Mouse (Mus musculus) MEL-GATA-1-ER (cell line): ENCODE measurements around the gene Bpgm.

Source experiments
- DNase-seq: peaks from one replicate; pipeline ENCODE4 v3.0.0-alpha.2; 2012; ENCODE audit warnings: low read depth; ENCODE audit errors: extremely low read depth

Gene Bpgm

DNA sequence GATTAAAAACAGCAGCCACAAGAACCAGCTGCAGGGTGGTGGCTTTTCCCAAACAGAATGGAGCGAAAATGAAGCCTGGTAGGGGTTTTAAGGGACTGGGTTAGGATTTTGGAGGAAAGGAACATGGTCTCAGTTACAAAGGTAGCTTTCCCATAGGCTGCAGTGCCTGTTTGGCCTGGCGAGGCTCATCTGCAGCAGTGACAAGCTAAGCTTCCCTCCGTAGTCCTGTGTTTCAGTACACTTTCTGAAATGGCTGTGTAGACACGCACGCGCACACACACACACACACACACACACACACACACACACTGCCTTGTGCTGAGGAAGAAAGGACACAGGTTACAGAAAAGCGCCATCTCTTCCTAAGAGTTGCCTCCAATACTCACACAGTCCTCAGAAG, 7.8 kb downstream of the Bpgm start:
- no peak for DNase-seq

DNA sequence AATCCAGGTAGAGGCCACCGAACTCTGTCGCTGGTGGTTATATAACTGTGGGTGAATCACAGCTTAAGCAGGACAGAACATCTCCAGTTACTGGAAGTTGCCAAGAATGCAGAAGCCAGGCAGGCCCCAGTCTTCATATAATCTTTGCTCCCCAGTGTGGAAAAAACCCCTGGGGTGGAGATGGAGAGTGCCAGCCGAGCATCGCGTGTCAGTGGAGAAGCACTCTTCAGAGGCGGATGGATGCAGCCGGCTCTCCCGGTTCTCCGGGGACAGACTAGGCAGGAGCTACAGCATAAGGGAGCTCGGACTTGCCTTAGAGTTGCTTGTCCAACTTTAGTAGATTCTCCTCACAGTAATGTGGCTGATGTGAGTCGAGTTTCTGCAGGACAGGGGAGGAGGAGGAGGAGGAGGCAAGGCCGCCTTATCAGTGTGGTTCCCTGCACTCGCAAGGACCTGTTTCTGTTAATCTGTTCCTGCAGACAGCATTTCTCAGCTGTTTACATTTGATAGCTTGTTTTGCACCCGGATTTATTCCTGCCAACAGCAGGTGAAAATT, 10.1 kb downstream of the Bpgm start:
- DNase-seq = no peak

- no peak for DNase-seq
These were observed 17.5 kb downstream of the Bpgm start for GRCm38 (mm10) chr6:34493327-34494095.

- DNase-seq = no peak
These were observed 19.1 kb downstream of the Bpgm start for GRCm38 (mm10) chr6:34495140-34495551.

DNA sequence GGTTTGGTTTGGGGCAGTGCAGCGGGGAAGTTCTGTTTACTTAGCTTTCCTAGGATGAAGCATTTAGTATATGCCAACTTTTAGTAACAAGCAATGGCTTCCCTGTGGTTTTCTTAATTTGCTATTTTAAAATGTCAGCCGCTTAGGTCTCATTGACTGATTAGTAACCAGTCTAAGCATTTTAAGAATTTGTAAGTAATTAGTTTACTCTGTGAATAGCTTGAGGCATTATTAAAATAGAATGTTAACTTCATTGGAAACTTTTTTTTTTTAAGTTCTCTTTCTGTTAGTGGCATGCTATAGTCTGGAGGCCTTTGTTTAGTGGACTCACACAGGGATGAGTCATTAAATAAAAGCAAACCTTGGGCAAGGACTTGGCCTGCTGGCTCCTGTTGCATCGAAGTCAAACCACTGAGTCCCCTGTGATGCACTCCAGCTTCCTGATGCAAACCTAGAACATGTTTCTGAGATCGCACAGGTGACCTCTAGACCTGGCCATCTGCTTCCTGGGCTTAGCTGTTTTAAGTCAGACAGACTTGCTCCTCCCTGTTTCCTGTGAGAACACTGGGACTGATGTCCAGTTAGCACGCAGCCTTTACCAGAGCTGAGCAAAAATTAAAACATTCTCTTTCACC, 22.1 kb downstream of the Bpgm start:
- DNase-seq = no peak

GRCm38 (mm10) chr6:34502291-34502690, 26.3 kb downstream of the Bpgm start:
- no peak for DNase-seq

- no peak for DNase-seq
These were observed 29.9 kb downstream of the Bpgm start for GRCm38 (mm10) chr6:34505957-34506356.

DNA sequence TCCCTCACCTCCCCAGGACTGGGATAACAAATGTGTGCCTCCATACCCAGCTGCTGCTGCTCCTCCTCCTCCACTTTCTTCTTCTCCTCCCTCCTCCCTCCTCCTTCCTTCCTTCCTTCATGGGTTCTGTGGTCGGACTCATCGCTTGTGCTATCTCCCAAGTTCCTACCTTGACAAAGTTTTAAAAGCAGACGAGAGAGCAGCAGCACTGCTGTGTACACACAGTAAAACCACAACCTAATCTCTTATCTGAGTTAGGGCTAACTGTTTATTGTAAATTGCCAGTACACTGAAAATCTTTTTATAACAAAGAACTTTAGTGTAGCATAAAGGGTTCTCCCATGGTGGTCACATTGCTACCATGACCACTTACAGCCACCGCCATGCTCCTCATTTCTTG, 31.6 kb downstream of the Bpgm start:
- DNase-seq = no peak

GRCm38 (mm10) chr6:34508016-34508415, 32.0 kb downstream of the Bpgm start:
- DNase-seq = no peak

DNA sequence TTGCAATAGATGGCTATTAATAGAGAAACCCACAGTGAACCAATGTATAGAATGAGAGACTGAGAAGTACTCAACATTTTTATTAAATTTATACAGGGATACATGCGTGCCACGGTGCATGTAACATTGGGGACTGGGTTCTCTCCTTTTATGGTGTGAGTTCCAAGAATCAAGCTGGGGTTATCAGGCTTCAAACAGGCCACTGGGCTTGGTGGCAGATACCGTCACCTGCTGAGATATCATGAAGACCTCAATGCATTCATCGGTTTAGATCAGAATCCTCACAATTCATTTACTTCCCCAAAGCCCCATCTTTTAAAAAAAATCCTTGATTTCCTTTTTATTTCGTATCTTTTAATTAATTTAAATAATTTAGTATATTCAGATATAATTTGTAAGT, 34.3 kb downstream of the Bpgm start:
- no peak for DNase-seq

- DNase-seq = no peak
These were observed 35.4 kb downstream of the Bpgm start for GRCm38 (mm10) chr6:34511410-34511809.

- no peak for DNase-seq
These were observed 36.7 kb downstream of the Bpgm start for GRCm38 (mm10) chr6:34512741-34513140.

DNA sequence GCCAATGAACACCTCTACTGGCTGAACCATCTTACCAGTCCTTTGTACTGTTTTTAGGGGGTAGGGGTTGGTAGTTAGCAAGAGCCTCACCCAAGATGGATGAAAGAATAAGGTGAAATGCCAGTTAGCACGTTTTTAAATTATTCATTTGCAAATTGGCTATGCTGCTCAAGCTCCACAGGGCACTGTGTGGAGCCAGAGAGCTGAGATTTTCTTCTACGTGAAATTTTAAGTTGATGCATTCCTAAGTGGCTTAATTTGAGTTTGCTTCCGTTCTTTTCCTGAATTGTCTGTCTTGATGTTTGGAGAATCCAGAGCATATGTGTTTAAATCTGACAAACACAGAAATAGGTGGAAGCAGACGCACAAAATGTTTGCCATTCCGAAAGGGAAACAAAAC, 38.6 kb downstream of the Bpgm start:
- DNase-seq = no peak

GRCm38 (mm10) chr6:34515098-34515782, 39.2 kb downstream of the Bpgm start:
- DNase-seq = no peak

DNA sequence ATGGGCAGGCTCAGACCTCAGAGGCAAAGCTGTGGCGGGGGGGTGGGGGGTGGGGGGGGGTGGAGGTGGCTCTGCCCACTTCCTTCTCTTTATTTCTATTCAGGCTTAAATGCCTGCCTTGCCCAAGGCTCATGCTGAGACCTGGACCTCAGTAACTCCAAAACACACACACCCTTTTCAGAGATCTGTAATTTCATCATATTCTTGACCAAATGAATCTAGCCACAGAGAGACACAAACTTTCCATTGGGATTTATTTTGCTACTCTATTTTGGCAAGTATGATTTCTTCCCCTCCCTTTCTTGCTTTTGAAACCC, 39.7 kb downstream of the Bpgm start:
- no peak for DNase-seq

GRCm38 (mm10) chr6:34517750-34518149, 41.7 kb downstream of the Bpgm start:
- peak; percentile 53 for DNase-seq

DNA sequence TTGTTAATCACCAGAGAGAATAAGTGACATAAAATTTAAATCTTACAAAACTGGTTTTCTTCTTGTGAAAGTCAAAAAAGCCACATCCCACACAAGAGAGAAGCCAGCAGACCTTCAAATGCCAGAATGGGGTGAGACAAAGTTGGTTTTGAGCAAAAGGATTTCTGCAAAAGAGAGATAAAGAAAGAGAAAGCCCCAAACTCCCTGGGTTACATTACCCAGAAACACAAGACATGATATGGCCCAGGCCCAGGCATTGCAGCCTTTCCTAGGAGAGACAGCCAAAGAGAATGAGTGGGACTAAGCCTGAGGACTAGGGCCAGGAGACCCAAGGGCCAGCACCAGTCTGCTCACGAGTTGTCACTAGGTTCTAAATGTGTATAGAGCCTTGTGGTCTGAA, 43.1 kb downstream of the Bpgm start:
- no peak for DNase-seq

DNA sequence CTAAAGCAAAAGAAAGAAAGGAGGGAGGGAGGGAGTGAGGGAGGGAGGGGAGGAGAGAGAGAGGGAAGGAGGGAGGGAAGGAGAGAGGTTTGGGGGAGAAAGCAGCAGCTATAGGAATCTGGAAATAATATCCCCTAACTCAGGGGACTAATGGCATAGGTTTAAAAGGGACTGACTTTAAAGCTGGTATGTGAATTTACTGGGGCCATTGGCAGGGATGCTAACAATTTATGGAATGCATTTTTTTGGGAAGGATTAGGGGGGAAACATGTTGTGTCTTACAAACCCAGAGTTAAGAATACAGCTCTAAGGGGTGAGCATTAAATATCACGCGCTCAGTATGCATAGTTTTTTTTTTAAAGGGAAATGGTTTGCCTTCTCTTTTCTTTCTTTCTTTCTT, 44.5 kb downstream of the Bpgm start:
- no peak for DNase-seq

- DNase-seq = no peak
These were observed 44.9 kb downstream of the Bpgm start for GRCm38 (mm10) chr6:34520912-34521311.

GRCm38 (mm10) chr6:34523476-34523875, 47.5 kb downstream of the Bpgm start:
- no peak for DNase-seq

- DNase-seq = no peak
These were observed 49.5 kb downstream of the Bpgm start for GRCm38 (mm10) chr6:34525499-34525924.

- no peak for DNase-seq
These were observed 49.9 kb downstream of the Bpgm start for GRCm38 (mm10) chr6:34525927-34526326.
